Mouse (Mus musculus) embryonic facial prominence, embryonic 12.5 days (tissue): ENCODE data around the gene Slc17a9. TPM values are rescaled to one million over a fixed set of nuclear protein-coding genes. Genes with fewer than 3 reads are reported as not detected.
"Not testable (repeated sequence)": the region's sequence is repeated elsewhere in the genome, so short reads cannot be mapped to it uniquely, and the experiment has no call there.

Experiments used
- ATAC-seq: fragments of 200-750 bp; cut with Nextera tagmentation; 2 replicates; pipeline ENCODE4 v1.8.0; 2017; ENCODE audit not compliant: insufficient number of reproducible peaks, insufficient read depth, low FRiP score, low TSS enrichment
- H3K27ac ChIP-seq: fragments of 300-500 bp; sonication (generic); 2 replicates; pipeline ENCODE4 v1.5.1; 2016; ENCODE audit warnings: mild to moderate bottlenecking
- H3K27me3 ChIP-seq: fragments of 300-500 bp; sonication (generic); 2 replicates; pipeline ENCODE4 v1.6.1; 2016; ENCODE audit warnings: mild to moderate bottlenecking, moderate library complexity
- H3K36me3 ChIP-seq: fragments of 300-500 bp; sonication (generic); 2 replicates; pipeline ENCODE4 v1.6.1; 2016; ENCODE audit warnings: mild to moderate bottlenecking
- H3K4me1 ChIP-seq: fragments of 300-500 bp; sonication (generic); 2 replicates; pipeline ENCODE4 v1.6.1; 2016
- H3K4me2 ChIP-seq: fragments of 300-500 bp; sonication (generic); replicated peaks from 2 replicates; pipeline ENCODE4 v1.6.1; 2016; ENCODE audit warnings: mild to moderate bottlenecking, moderate library complexity
- H3K4me3 ChIP-seq: fragments of 300-500 bp; sonication (generic); 2 replicates; pipeline ENCODE4 v1.5.1; 2016; ENCODE audit warnings: mild to moderate bottlenecking
- H3K9ac ChIP-seq: fragments of 300-500 bp; sonication (generic); 2 replicates; pipeline ENCODE4 v1.6.1; 2016; ENCODE audit warnings: mild to moderate bottlenecking, moderate library complexity
- H3K9me3 ChIP-seq: fragments of 300-500 bp; sonication (generic); 2 replicates; pipeline ENCODE4 v1.6.1; 2016; ENCODE audit warnings: mild to moderate bottlenecking, moderate library complexity
- WGBS: fragments of 180-500 bp; shearing (Covaris S2); methylation state at CpG from one replicate; pipeline ENCODE4 v1.1.7; 2016; 5-methylcytosine and 5-hydroxymethylcytosine counted together
- polyA plus RNA-seq: library from polyadenylated mRNA; unstranded; fragments of >200 nt; fragmentation: Nextera tagmentation; extraction: Ambion mirVana; gene quantifications from 2 replicates; pipeline ENCODE4 v1.2.1, GENCODE M21; 2016

The Slc17a9 gene
- polyA plus RNA-seq, 1 experiment from 2014 or later, result 0.56 TPM

- 68% methylated on average over 4 of the region's 4 CpGs for WGBS
- Histone ChIP-seq H3K9me3 (no peaks in the 10 kb centered on the region), H3K27me3 (no peaks in the 10 kb centered on the region), H3K4me1 (peaks cover 16% of the 10 kb centered on the region), H3K36me3 (peaks cover 18% of the 10 kb centered on the region), H3K9ac (peak overlapping the region; percentile 99; the same call in 1 of the 2 replicates), H3K27ac (no peak overlapping the region), H3K4me2 (peak overlapping the region; percentile 61), H3K4me3 (peak overlapping the region; percentile 94; the same call in 1 of the 2 replicates)
- no peak for ATAC-seq
Measured at GRCm38 (mm10) chr2:180711527-180711926, 13.5 kb upstream of the Slc17a9 start.

GRCm38 (mm10) chr2:180712037-180712689 lies 12.9 kb upstream of the Slc17a9 start:
- H3K9ac ChIP-seq, result no peak overlapping the region
- no peak for ATAC-seq
- no peak overlapping the region for H3K27ac ChIP-seq
- H3K4me1 ChIP-seq, result peaks cover 16% of the 10 kb centered on the region
- H3K4me2 ChIP-seq, result no peak overlapping the region
- H3K4me3 ChIP-seq, result no peak overlapping the region
- H3K36me3 ChIP-seq, result peaks cover 24% of the 10 kb centered on the region
- no peaks in the 10 kb centered on the region for H3K9me3 ChIP-seq
- H3K27me3 ChIP-seq, result no peaks in the 10 kb centered on the region
- WGBS, result 94% methylated on average over 5 of the region's 5 CpGs

GRCm38 (mm10) chr2:180722748-180723147 lies 2.3 kb upstream of the Slc17a9 start:
- H3K4me2 ChIP-seq, H3K27ac ChIP-seq, H3K27me3 ChIP-seq, H3K4me3 ChIP-seq, H3K9me3 ChIP-seq, H3K4me1 ChIP-seq, ATAC-seq, H3K9ac ChIP-seq: not testable (repeated sequence)
- 91% methylated on average over 5 of the region's 5 CpGs for WGBS
- H3K36me3 ChIP-seq, result peaks cover 58% of the 10 kb centered on the region

- no peaks in the 10 kb centered on the region for H3K27me3 ChIP-seq
- H3K36me3 ChIP-seq, result peaks cover 49% of the 10 kb centered on the region
- no peak overlapping the region for H3K27ac ChIP-seq
- H3K9me3 ChIP-seq, result no peaks in the 10 kb centered on the region
- no peak for ATAC-seq
- H3K4me3 ChIP-seq, result no peak overlapping the region
- H3K4me2 ChIP-seq, result no peak overlapping the region
- H3K4me1 ChIP-seq, result peaks cover 7% of the 10 kb centered on the region; the same call in 1 of the 2 replicates
- 62% methylated on average over 2 of the region's 2 CpGs for WGBS
- no peak overlapping the region for H3K9ac ChIP-seq
Measured at GRCm38 (mm10) chr2:180723865-180724264, 1.2 kb upstream of the Slc17a9 start.

GRCm38 (mm10) chr2:180725414-180725778 lies 333 bp downstream of the Slc17a9 start:
- H3K36me3 ChIP-seq, result peaks cover 37% of the 10 kb centered on the region
- no peak overlapping the region for H3K4me3 ChIP-seq
- no peaks in the 10 kb centered on the region for H3K27me3 ChIP-seq
- no peak for ATAC-seq
- H3K4me2 ChIP-seq, result peak overlapping the region; percentile 34
- H3K9me3 ChIP-seq, result no peaks in the 10 kb centered on the region
- WGBS, result 9% methylated on average over 6 of the region's 6 CpGs
- H3K27ac ChIP-seq, result no peak overlapping the region
- H3K9ac ChIP-seq, result no peak overlapping the region
- peaks cover 7% of the 10 kb centered on the region; the same call in 1 of the 2 replicates for H3K4me1 ChIP-seq

GRCm38 (mm10) chr2:180725856-180726629 lies 980 bp downstream of the Slc17a9 start:
- no peak for ATAC-seq
- WGBS, result 32% methylated on average over 7 of the region's 8 CpGs

GRCm38 (mm10) chr2:180726658-180727442 lies 1.8 kb downstream of the Slc17a9 start:
- H3K4me2 ChIP-seq, result no peak overlapping the region
- ATAC-seq, result no peak
- H3K9me3 ChIP-seq, result no peaks in the 10 kb centered on the region
- no peak overlapping the region for H3K27ac ChIP-seq
- peaks cover 7% of the 10 kb centered on the region; the same call in 1 of the 2 replicates for H3K4me1 ChIP-seq
- no peak overlapping the region for H3K4me3 ChIP-seq
- H3K36me3 ChIP-seq, result peaks cover 23% of the 10 kb centered on the region
- no peaks in the 10 kb centered on the region for H3K27me3 ChIP-seq
- no peak overlapping the region for H3K9ac ChIP-seq
- WGBS, result 69% methylated on average over 6 of the region's 6 CpGs

More at GRCm38 (mm10) chr2:180725856-180726629, 980 bp downstream of the Slc17a9 start:
- no peak overlapping the region for H3K9ac ChIP-seq
- no peak overlapping the region for H3K4me2 ChIP-seq
- peaks cover 7% of the 10 kb centered on the region; the same call in 1 of the 2 replicates for H3K4me1 ChIP-seq
- H3K36me3 ChIP-seq, result peaks cover 31% of the 10 kb centered on the region
- H3K27ac ChIP-seq, result no peak overlapping the region
- no peak overlapping the region for H3K4me3 ChIP-seq
- no peaks in the 10 kb centered on the region for H3K27me3 ChIP-seq
- H3K9me3 ChIP-seq, result no peaks in the 10 kb centered on the region

- 60% methylated on average over 4 of the region's 4 CpGs for WGBS
- no peak overlapping the region for H3K4me3 ChIP-seq
- ATAC-seq, result no peak
Measured at GRCm38 (mm10) chr2:180727613-180728021, 2.6 kb downstream of the Slc17a9 start.

GRCm38 (mm10) chr2:180731036-180731435 lies 6.0 kb downstream of the Slc17a9 start:
- Histone ChIP-seq H3K36me3 (no peaks in the 10 kb centered on the region), H3K9ac (no peak overlapping the region), H3K4me2 (no peak overlapping the region), H3K4me3 (no peak overlapping the region), H3K4me1 (no peaks in the 10 kb centered on the region), H3K9me3 (no peaks in the 10 kb centered on the region), H3K27me3 (no peaks in the 10 kb centered on the region), H3K27ac (no peak overlapping the region)
- WGBS, result 77% methylated on average over 3 of the region's 3 CpGs
- no peak for ATAC-seq

More at GRCm38 (mm10) chr2:180727613-180728021, 2.6 kb downstream of the Slc17a9 start:
- peaks cover 7% of the 10 kb centered on the region; the same call in 1 of the 2 replicates for H3K4me1 ChIP-seq
- H3K27ac ChIP-seq, result no peak overlapping the region
- peaks cover 15% of the 10 kb centered on the region for H3K36me3 ChIP-seq
- H3K27me3 ChIP-seq, result no peaks in the 10 kb centered on the region
- no peak overlapping the region for H3K4me2 ChIP-seq
- H3K9me3 ChIP-seq, result no peaks in the 10 kb centered on the region
- no peak overlapping the region for H3K9ac ChIP-seq

- Histone ChIP-seq H3K4me1 (no peaks in the 10 kb centered on the region), H3K27me3 (no peaks in the 10 kb centered on the region), H3K4me3 (no peak overlapping the region), H3K36me3 (no peaks in the 10 kb centered on the region), H3K9me3 (no peaks in the 10 kb centered on the region), H3K9ac (peak overlapping the region; percentile 4; the same call in 1 of the 2 replicates), H3K4me2 (no peak overlapping the region), H3K27ac (no peak overlapping the region)
- WGBS, result 64% methylated on average over 6 of the region's 6 CpGs
- ATAC-seq, result no peak
Measured at GRCm38 (mm10) chr2:180731984-180732383, 6.9 kb downstream of the Slc17a9 start.

- no peak for ATAC-seq
- Histone ChIP-seq H3K27me3 (no peaks in the 10 kb centered on the region), H3K9me3 (no peaks in the 10 kb centered on the region), H3K36me3 (no peaks in the 10 kb centered on the region), H3K4me3 (no peak overlapping the region), H3K9ac (no peak overlapping the region), H3K27ac (no peak overlapping the region), H3K4me2 (no peak overlapping the region), H3K4me1 (no peaks in the 10 kb centered on the region)
- 78% methylated on average over 7 of the region's 7 CpGs for WGBS
Measured at GRCm38 (mm10) chr2:180735232-180735631, 10.2 kb downstream of the Slc17a9 start.
